Mouse (Mus musculus) lung, embryonic 15.5 days (tissue): ENCODE data around the gene Pon1. TPM values are rescaled to one million over a fixed set of nuclear protein-coding genes. Genes with fewer than 3 reads are reported as not detected.

Source experiments
- ATAC-seq: fragments of 200-750 bp; cut with Nextera tagmentation; 2 replicates; pipeline ENCODE4 v1.8.0; 2017; ENCODE audit warnings: moderate number of reproducible peaks, borderline replicate concordance; ENCODE audit not compliant: low FRiP score, low TSS enrichment; ENCODE audit errors: extremely low read depth
- H3K27ac ChIP-seq: fragments of 300-500 bp; sonication (generic); 2 replicates; pipeline ENCODE4 v1.5.1; 2015; ENCODE audit warnings: moderate library complexity, mild to moderate bottlenecking, inconsistent platforms
- H3K27me3 ChIP-seq: fragments of 300-500 bp; sonication (generic); 2 replicates; pipeline ENCODE4 v1.6.1; 2015; ENCODE audit warnings: inconsistent platforms
- H3K36me3 ChIP-seq: fragments of 300-500 bp; sonication (generic); 2 replicates; pipeline ENCODE4 v1.6.1; 2015; ENCODE audit warnings: inconsistent platforms
- H3K4me1 ChIP-seq: fragments of 300-500 bp; sonication (generic); 2 replicates; pipeline ENCODE4 v1.6.1; 2015; ENCODE audit warnings: inconsistent platforms
- H3K4me2 ChIP-seq: fragments of 300-500 bp; sonication (generic); 2 replicates; pipeline ENCODE4 v1.6.1; 2015; ENCODE audit warnings: inconsistent platforms, mild to moderate bottlenecking, moderate library complexity
- H3K4me3 ChIP-seq: fragments of 300-500 bp; sonication (generic); 2 replicates; pipeline ENCODE4 v1.5.1; 2015; ENCODE audit warnings: mild to moderate bottlenecking, inconsistent platforms
- H3K9ac ChIP-seq: fragments of 300-500 bp; sonication (generic); 2 replicates; pipeline ENCODE4 v1.6.1; 2015; ENCODE audit warnings: inconsistent platforms
- H3K9me3 ChIP-seq: fragments of 300-500 bp; sonication (generic); 2 replicates; pipeline ENCODE4 v1.6.1; 2016; ENCODE audit warnings: inconsistent platforms
- WGBS: fragments of 180-500 bp; shearing (Covaris S2); methylation state at CpG from one replicate; pipeline ENCODE4 v1.1.7; 2015; 5-methylcytosine and 5-hydroxymethylcytosine counted together
- polyA plus RNA-seq: library from polyadenylated mRNA; unstranded; fragments of >200 nt; fragmentation: Nextera tagmentation; extraction: Ambion mirVana; gene quantifications from 2 replicates; pipeline ENCODE4 v1.2.1, GENCODE M21; 2015

The Pon1 gene
- polyA plus RNA-seq, 1 experiment from 2014 or later: not detected

DNA sequence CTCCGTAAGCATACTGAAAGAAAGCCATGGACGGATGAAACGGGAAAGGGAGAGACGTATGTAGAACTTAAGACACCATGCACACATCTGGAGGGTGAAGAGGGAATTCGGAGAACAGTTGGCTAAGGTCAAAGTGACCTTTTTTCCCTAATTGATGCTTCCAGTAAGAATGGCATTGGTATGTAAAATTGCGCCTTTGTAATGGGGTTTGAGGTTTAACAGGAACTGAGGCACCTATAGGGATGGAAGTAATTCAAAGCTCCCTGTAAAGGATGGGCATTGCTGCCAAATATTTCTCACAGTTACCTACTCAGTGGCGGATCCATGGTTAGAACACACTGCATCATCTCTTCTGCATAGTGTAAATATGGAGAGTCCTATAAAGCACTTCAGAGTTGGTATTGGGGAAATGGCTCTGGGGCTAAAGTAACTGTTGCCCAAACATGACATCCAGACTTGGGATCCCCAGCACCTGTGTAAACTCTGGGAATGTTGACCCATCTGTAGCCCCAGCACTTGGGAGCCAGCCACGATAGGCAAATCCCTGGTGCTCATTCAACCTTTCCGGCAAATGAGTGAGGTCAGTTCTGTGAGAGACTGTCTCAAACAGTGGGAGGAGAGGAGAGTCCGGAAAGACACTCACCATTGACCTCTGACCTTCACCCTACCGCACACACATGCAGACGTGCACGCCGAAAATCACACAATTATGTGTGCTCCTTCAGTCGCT, 74.4 kb downstream of the Pon1 start:
- no peak for ATAC-seq
- no peaks in the 10 kb centered on the region for H3K27me3 ChIP-seq
- no peak overlapping the region for H3K4me2 ChIP-seq
- WGBS: 74% methylated on average over 15 of the region's 15 CpGs
- H3K4me1 ChIP-seq: no peaks in the 10 kb centered on the region
- H3K9me3 ChIP-seq: no peaks in the 10 kb centered on the region
- no peak overlapping the region for H3K27ac ChIP-seq
- H3K9ac ChIP-seq: no peak overlapping the region
- no peak overlapping the region for H3K4me3 ChIP-seq
- H3K36me3 ChIP-seq: no peaks in the 10 kb centered on the region

Other genes starting within 250 kb of the Pon1 start
- gene Pon3, start 62.3 kb upstream of the Pon1 start, polyA plus RNA-seq: 18.9 and 23.0 TPM in 2 replicates
- gene Pon2, start 104.5 kb upstream of the Pon1 start, polyA plus RNA-seq: 49.4 and 54.4 TPM in 2 replicates
- 7.3 and 8.2 TPM in 2 replicates for gene Asb4, start 189.4 kb upstream of the Pon1 start, polyA plus RNA-seq